Mouse (Mus musculus): ENCODE results near the gene Coro6.

The Coro6 gene

GRCm38 (mm10) chr11:77462283-77463100, at the start of gene Coro6:
TSS of gene Coro6 (plus strand) at chr11:77462411.
- peak; percentile 76 for DNase-seq (ENCODE audit: low spot score)

GRCm38 (mm10) chr11:77414141-77414839, 47.9 kb upstream of the Coro6 start:
- DNase-seq (ENCODE audit: low spot score) = no peak

GRCm38 (mm10) chr11:77416212-77417000, 45.8 kb upstream of the Coro6 start:
- peak; percentile 49 for DNase-seq (ENCODE audit: low spot score)

GRCm38 (mm10) chr11:77418021-77418420, 44.2 kb upstream of the Coro6 start:
- no peak for DNase-seq (ENCODE audit: low spot score)

- DNase-seq (ENCODE audit: low spot score) = no peak
These were observed 38.9 kb upstream of the Coro6 start for GRCm38 (mm10) chr11:77423175-77423859.

GRCm38 (mm10) chr11:77428446-77428845, 33.8 kb upstream of the Coro6 start:
- no peak for DNase-seq (ENCODE audit: low spot score)

- DNase-seq (ENCODE audit: low spot score) = no peak
These were observed 25.2 kb upstream of the Coro6 start for GRCm38 (mm10) chr11:77437026-77437425.

- no peak for DNase-seq (ENCODE audit: low spot score)
These were observed 22.1 kb upstream of the Coro6 start for GRCm38 (mm10) chr11:77440081-77440480.

- DNase-seq (ENCODE audit: low spot score) = no peak
These were observed 21.2 kb upstream of the Coro6 start for GRCm38 (mm10) chr11:77441020-77441419.

- DNase-seq (ENCODE audit: low spot score) = peak; percentile 87
These were observed 19.7 kb upstream of the Coro6 start for GRCm38 (mm10) chr11:77442186-77443170.

- peak; percentile 89 for DNase-seq (ENCODE audit: low spot score)
These were observed 17.3 kb upstream of the Coro6 start for GRCm38 (mm10) chr11:77444939-77445338.

- DNase-seq (ENCODE audit: low spot score) = peak; percentile 87
These were observed 15.6 kb upstream of the Coro6 start for GRCm38 (mm10) chr11:77446628-77447041.

- DNase-seq (ENCODE audit: low spot score) = no peak
These were observed 13.0 kb upstream of the Coro6 start for GRCm38 (mm10) chr11:77449224-77449623.

- DNase-seq (ENCODE audit: low spot score) = no peak
These were observed 10.5 kb upstream of the Coro6 start for GRCm38 (mm10) chr11:77451670-77452069.

- DNase-seq (ENCODE audit: low spot score) = no peak
These were observed 8.8 kb upstream of the Coro6 start for GRCm38 (mm10) chr11:77453388-77453787.

- DNase-seq (ENCODE audit: low spot score) = no peak
These were observed 6.3 kb upstream of the Coro6 start for GRCm38 (mm10) chr11:77455770-77456510.

- no peak for DNase-seq (ENCODE audit: low spot score)
These were observed 5.3 kb upstream of the Coro6 start for GRCm38 (mm10) chr11:77456866-77457265.

GRCm38 (mm10) chr11:77461856-77462255, 355 bp upstream of the Coro6 start:
- DNase-seq (ENCODE audit: low spot score) = no peak

GRCm38 (mm10) chr11:77463101-77463445, 862 bp downstream of the Coro6 start:
- DNase-seq (ENCODE audit: low spot score) = no peak

- no peak for DNase-seq (ENCODE audit: low spot score)
These were observed 1.6 kb downstream of the Coro6 start for GRCm38 (mm10) chr11:77463786-77464185.
